Mouse (Mus musculus): ENCODE results near the gene Sync.

Gene Sync

DNA sequence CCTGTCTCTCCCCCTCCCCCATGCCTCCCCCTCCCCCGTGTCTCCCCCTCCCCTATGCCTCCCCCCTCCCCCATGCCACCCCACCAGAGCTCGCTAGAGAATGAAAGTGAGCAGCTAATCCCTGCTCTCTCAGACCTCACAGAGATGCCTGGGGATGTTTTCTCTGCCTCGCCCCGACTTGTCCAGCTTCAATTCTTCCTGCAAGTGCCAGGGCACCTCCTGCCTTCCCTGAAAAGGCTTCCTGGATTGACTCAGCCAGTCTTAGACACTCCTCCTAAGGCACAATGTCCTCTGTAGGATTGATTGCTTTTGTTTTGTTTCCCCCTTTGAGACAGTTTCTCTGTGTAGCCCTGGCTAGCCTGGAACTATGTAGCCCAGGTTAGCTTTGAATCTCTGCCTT, 26.2 kb upstream of the Sync start, which contains the start of gene C77080:
Gene C77080, minus strand, starts transcription at position 209 of the 400 bp plus-strand sequence.
- DNase-seq (ENCODE audit: low spot score), result no peak

GRCm38 (mm10) chr4:129263225-129264021, 24.0 kb upstream of the Sync start:
- peak; percentile 81 for DNase-seq (ENCODE audit: low spot score)

DNA sequence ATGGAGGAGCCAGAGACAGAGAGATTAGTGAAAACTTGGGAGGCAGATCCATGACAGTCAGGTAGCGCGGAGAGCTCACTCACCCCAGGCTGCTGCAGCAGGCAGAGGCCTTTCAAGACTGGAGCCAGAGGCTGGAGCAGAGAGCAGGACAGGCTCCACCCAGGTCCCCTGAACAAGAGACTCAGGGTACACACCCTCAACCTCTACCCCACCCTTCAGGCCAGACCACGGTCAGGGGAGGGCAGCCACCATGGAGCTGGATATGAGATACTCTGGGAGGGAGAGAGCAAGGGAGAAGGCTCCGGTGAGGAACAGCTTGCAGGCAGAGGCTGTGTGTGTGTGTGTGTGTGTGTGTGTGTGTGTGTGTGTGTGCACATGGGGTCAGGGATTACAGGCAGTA, 21.2 kb upstream of the Sync start:
- DNase-seq (ENCODE audit: low spot score), result no peak

DNA sequence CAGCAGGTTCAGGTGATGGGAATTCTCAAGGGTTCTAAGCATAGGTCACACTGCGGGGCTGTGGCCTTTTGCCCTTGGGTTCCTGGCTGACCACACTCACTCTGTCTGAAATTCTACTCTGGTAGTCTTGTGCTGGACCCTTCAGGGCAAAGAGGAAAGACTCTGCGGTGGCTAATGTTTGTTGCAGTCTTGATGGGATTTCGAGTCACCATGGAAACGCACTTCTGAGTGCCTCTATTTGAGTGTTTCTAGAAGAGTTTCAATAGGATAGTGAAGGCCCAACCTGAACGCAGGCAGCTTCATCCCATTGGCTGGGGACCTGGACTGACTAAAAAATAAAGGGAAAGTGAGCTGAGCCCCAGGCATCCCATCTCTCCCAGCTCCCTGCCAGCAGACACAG, 20.6 kb upstream of the Sync start:
- no peak for DNase-seq (ENCODE audit: low spot score)

DNA sequence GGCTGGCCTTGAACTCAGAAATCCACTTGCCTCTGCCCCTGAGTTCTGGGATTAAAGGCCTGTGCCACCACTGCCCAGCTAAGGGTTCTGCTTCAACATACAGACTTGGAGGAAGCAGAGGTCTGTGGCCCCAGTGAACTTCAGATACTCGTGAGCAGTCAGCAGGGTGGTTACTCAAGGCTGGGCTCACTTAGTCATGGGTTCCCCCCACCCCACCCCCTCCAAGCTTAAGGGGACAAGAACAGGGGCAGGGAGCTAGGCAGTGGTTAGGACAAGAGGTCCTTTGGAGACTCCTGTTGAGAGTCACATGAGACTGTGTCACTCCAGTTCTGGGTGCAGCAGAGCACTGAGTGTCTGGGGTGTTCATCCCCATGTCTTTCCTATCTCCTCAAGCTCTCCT, 18.7 kb upstream of the Sync start:
- no peak for DNase-seq (ENCODE audit: low spot score)

GRCm38 (mm10) chr4:129271991-129272755, 15.2 kb upstream of the Sync start:
- peak; percentile 88 for DNase-seq (ENCODE audit: low spot score)

DNA sequence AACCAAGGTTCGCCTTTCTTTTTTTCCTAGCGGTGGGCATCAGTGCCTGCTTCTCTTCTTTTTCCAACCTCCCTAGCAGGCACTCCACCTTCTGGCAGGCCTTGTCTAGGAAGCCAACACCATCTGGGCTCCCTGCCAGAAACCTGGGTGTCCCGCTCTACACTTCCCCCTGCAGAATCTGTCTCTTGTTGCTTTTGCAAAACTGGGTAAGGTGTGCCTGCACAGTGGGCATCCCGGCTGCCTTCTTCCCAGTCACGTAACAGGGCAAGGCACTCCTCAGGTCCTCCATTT, 14.7 kb upstream of the Sync start:
- peak; percentile 69 for DNase-seq (ENCODE audit: low spot score)

GRCm38 (mm10) chr4:129276453-129276865, 11.0 kb upstream of the Sync start:
- peak; percentile 96 for DNase-seq (ENCODE audit: low spot score)

DNA sequence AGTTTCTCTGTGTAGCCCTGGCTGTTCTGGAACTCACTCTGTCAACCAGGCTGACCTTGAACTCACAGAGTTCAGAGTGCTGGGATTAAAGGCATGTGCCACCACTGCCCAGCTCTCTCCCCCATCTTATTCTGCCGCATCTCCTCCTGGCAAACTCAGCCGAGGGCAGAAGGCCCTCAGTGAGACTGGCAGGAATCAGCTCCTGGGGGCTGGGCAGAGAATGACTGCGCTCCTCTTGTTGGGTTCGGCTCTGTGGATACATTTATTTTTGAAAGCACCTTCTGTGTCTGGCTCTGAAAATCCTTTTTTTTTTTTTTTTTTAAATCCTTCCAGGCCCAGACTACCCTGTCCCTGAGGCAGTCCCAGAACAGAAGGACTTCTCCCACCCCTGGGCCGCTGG, 4.6 kb upstream of the Sync start:
- no peak for DNase-seq (ENCODE audit: low spot score)

- DNase-seq (ENCODE audit: low spot score), result no peak
Observed at GRCm38 (mm10) chr4:129283226-129283625, 4.2 kb upstream of the Sync start.

DNA sequence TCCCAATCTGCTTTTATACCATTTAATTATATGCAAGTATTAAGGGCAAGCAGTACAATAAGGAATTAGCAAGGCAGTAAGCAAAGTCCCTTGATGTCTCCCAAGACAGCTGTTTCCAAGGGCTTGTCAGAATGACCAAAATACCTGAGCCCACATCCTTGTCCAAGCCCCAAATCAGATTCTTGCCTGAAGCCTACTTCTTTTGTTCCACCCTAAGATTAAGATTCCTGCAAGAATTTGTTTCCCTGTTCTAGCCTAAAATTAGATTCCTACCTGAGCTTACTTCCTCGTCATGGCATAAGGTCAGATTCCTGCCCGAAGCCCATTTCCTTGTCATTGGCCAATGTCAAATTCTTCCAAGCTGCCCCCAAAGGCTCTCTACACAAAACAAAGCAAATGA, 2.7 kb upstream of the Sync start:
- DNase-seq (ENCODE audit: low spot score), result no peak

DNA sequence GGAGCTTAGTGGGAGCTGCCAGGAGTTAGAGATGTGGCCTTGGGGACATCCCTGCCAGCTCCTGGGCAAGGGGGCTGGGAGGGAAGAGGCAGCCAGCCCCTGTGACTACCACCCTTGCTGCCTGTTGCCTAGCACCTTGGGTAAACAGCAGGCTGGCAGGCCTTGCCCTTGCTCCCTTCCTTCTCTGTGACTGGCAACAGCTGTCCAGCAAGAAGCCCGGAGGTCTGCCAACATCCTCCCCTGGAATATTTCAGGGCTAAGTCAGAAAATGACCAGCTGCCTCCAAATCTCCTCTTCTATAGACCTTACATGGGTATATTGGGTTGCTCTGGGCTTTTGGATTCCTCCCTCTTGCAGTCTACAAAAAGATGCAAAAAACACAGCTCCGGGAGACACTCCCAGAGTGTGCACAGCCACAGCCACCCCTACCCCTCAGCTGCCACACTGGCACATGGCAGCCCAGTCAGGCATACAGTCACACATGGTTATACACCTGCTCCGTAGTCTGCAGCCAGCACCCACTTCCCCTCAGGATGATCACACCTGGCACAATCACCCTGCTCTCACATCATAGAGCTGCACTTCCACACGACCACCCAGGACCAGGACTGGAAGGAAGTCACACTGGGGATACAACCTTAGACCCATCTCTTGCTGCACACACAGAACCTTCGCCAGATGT, 1.3 kb upstream of the Sync start:
- no peak for DNase-seq (ENCODE audit: low spot score)

GRCm38 (mm10) chr4:129286683-129287471, 540 bp upstream of the Sync start:
- no peak for DNase-seq (ENCODE audit: low spot score)

DNA sequence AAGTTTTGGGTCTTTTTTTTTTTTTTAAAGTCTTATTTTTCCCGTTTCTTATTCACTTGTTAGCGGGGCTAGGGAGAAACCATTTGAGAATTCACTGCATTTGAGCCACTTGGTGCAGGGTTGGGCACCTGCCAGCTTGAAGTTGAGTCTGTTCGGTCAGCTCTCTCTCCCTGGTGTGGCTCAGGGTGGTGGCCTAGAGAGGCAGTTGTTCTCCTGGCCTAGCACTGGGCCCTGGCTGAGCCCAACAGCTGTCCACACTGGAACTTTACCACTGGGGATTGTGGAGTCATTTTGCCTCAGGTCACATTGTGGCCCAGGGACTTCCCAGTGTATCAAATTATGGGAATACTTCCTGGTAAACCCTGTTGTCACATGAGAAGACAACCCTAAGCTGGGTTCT, 650 bp downstream of the Sync start:
- DNase-seq (ENCODE audit: low spot score), result no peak

- DNase-seq (ENCODE audit: low spot score), result no peak
Observed at GRCm38 (mm10) chr4:129289671-129290070, 2.3 kb downstream of the Sync start.

DNA sequence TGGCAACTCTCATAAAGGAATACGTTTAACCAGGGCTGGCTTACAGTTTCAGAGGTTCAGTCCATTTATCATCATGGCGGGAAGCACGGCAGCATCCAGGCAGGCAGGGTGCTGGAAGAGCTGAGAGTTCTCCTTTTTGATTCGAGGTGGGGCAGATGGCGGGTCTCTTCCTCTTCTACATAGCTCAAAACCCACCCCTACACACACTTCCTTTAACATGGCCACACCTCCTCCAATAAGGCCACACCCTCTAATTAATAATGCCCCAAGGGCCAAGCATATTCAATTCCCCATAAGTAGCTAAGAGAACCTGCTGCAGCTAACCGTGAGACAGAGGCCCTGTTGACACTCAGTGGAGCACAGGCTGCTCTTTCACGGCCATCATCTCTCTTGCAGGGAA, 5.4 kb downstream of the Sync start:
- DNase-seq (ENCODE audit: low spot score), result no peak

GRCm38 (mm10) chr4:129293702-129294101, 6.3 kb downstream of the Sync start:
- DNase-seq (ENCODE audit: low spot score), result no peak

- no peak for DNase-seq (ENCODE audit: low spot score)
Observed at GRCm38 (mm10) chr4:129295188-129295587, 7.8 kb downstream of the Sync start.

DNA sequence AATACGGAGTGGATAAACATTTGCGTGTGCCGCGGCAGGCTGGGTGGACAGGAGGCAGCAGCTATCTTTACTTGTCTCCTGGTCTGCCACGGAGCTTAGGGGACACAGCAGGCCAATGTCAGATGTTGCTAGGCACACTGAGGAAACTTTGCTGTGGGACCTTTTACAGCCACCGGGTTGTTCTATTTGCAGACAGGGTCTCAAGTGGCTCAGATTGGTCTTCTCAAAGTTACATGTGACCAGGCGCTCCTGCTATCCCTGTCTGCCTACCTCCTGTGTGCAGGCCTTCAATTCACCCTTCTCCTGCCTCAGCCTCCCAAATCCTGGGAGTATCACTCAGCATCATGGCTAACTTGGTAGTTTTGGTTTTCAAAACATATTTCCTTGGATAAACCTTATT, 8.6 kb downstream of the Sync start:
- DNase-seq (ENCODE audit: low spot score), result no peak

DNA sequence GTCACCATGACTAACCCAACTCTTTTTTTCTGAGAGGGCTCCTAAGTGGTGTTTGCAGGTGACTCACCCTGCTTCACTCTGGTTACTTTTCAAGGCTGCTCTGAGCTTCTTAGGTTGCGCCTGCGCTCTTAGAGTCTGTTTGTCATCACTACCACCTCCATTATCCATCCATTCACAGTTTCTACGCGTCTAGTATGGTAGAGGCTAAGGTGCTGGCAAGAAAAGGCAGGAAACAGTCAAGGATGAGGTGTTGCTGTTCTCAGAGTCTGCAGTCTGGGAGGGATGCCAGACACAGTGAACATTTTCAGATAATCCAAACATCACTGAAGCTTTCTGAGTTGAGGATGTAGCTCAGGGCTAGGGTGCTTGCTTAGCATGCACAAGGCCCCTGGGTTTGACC, 10.3 kb downstream of the Sync start:
- no peak for DNase-seq (ENCODE audit: low spot score)

GRCm38 (mm10) chr4:129299121-129299520, 11.7 kb downstream of the Sync start:
- DNase-seq (ENCODE audit: low spot score), result no peak

GRCm38 (mm10) chr4:129303401-129303800, 16.0 kb downstream of the Sync start:
- DNase-seq (ENCODE audit: low spot score), result no peak
